Mouse (Mus musculus): ENCODE data around the gene Nrxn3. TPM values are rescaled to one million over a fixed set of nuclear protein-coding genes. Genes with fewer than 3 reads are reported as not detected.

Nrxn3 gene
- polyA plus RNA-seq, 1 experiment from 2014 or later = 4.4 TPM

GRCm38 (mm10) chr12:89376600-89376999 lies 653.9 kb downstream of the Nrxn3 start:
- WGBS = 73% methylated on average over 1 of the region's 1 CpGs

DNA sequence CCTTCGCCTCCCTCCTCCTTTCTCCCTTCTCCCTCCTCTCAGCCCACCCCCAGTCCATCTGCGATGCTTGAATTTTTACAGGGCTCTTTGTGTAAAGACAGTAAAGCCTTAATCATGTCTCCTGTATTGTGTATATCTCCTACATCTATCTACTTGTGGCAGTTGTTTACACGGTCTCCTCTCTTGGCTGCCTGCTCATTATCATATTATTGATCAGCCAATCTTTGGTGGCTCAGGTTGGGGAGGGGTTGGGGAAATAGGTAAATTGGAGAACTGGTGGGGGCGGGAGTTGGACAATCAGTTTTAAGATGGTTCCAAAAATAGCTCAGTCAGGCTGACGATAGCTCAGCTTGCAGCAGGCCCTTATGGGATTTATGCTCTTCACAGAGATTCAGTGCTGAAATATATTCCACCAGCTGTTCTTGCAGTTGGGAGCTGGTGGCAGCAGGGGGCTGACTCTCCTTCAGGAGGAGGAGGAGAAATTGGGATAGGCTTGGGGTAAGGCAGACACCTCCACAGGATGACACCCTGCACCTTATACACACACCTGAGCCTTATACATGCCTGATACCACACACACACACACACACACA lies 654.5 kb downstream of the Nrxn3 start:
- H3K27ac ChIP-seq (replicated peaks) = no peak overlapping the region
- no peaks in the 10 kb centered on the region for H3K9me3 ChIP-seq
- H3K4me1 ChIP-seq = no peaks in the 10 kb centered on the region; the same call in 1 of the 2 replicates
- H3K36me3 ChIP-seq (replicated peaks) = no peaks in the 10 kb centered on the region
- WGBS = 61% methylated on average over 5 of the region's 5 CpGs
- H3K4me3 ChIP-seq = no peak overlapping the region
- H3K27me3 ChIP-seq (replicated peaks; ENCODE audit: low read depth, poor library complexity, severe bottlenecking) = no peaks in the 10 kb centered on the region
- DNase-seq (ENCODE audit: low spot score) = peak; percentile 8

More at GRCm38 (mm10) chr12:89376600-89376999, 653.9 kb downstream of the Nrxn3 start:
- Histone ChIP-seq H3K27me3 (replicated peaks; ENCODE audit: low read depth, poor library complexity, severe bottlenecking) (no peaks in the 10 kb centered on the region), H3K9me3 (no peaks in the 10 kb centered on the region), H3K4me3 (no peak overlapping the region), H3K36me3 (replicated peaks) (no peaks in the 10 kb centered on the region), H3K4me1 (no peaks in the 10 kb centered on the region; the same call in 1 of the 2 replicates), H3K27ac (replicated peaks) (no peak overlapping the region)
- DNase-seq (ENCODE audit: low spot score) = no peak

GRCm38 (mm10) chr12:89377687-89378086 lies 655.0 kb downstream of the Nrxn3 start:
- Histone ChIP-seq H3K36me3 (replicated peaks) (no peaks in the 10 kb centered on the region), H3K4me1 (no peaks in the 10 kb centered on the region; the same call in 1 of the 2 replicates), H3K9me3 (no peaks in the 10 kb centered on the region), H3K27me3 (replicated peaks; ENCODE audit: low read depth, poor library complexity, severe bottlenecking) (no peaks in the 10 kb centered on the region), H3K27ac (replicated peaks) (no peak overlapping the region), H3K4me3 (no peak overlapping the region)
- 88% methylated on average over 2 of the region's 2 CpGs for WGBS
- no peak for DNase-seq (ENCODE audit: low spot score)

DNA sequence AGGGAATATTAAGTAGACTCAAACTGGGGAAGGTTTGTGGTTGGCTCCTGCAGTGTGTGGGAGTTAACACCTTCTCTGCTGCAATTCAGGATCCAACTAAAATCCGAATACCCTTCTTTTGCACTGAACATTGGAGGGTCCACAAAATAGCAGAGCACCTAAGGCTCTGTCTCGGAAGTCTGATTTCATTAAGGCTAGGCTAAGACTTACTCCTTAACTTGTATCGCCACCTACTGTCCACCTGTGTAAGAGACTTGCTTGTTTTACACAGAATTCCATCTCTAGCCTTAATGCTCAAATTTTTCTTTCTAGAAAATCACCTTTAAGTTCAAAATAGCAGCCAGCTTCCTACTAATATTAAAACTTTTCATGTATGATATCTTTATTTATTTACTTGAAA lies 660.6 kb downstream of the Nrxn3 start:
- no peak for DNase-seq (ENCODE audit: low spot score)
- Histone ChIP-seq H3K4me3 (no peak overlapping the region), H3K27me3 (replicated peaks; ENCODE audit: low read depth, poor library complexity, severe bottlenecking) (no peaks in the 10 kb centered on the region), H3K9me3 (no peaks in the 10 kb centered on the region), H3K27ac (replicated peaks) (no peak overlapping the region), H3K36me3 (replicated peaks) (no peaks in the 10 kb centered on the region), H3K4me1 (no peaks in the 10 kb centered on the region)
- WGBS = 19% methylated on average over 3 of the region's 3 CpGs

DNA sequence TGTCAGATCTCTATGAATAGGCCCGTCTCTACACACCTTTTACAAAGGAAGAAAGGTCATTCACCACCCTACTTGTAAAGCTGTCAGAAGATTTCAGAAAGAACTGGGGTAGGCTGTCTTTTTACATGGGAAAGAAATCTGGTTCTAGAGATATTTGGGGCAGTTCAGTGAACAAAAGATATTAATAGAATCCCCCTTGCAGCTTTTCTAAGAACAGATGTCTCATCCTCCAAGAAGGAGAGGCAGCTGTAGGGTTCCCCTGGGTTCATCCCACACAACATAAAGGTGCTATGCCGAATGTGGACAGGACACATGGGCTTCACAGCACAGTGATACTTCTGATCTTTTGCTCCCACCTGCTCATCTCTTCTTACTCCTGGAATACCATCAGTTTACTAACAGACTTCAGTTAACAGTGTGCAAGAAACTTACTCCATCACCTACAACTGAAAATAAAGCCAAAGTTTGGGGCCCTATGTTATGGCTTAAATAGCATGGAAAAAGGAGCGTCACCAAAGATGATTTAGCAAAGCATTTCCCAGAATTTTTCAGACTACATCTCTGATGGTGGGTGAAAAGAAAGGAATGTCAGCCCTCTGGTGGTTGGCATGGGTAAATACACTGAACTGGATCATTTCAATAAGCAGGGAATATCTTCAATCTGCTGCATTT lies 672.6 kb downstream of the Nrxn3 start:
- Histone ChIP-seq H3K4me3 (no peak overlapping the region), H3K9me3 (no peaks in the 10 kb centered on the region), H3K27me3 (replicated peaks; ENCODE audit: low read depth, poor library complexity, severe bottlenecking) (no peaks in the 10 kb centered on the region), H3K27ac (replicated peaks) (no peak overlapping the region), H3K4me1 (no peaks in the 10 kb centered on the region), H3K36me3 (replicated peaks) (no peaks in the 10 kb centered on the region)
- peak; percentile 9 for DNase-seq (ENCODE audit: low spot score)
- 64% methylated on average over 3 of the region's 3 CpGs for WGBS

DNA sequence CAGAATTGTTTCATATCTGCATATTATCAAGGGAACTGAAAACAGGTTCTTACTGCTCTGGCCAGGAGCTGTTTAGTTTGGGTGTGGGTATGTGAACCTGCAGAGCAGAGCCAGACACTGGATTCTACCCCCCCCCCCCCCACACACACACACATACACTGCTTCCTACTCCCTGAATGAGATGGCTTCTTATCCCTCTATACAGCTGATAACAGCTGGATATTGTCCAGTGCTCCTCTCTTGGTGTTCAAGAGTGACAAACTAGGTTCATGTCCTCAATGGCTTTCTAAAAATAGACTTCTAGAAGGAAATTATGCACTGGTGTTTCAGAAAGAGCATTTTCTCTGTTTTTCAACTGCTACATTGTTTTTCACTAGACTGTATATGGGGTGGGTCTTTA lies 713.8 kb downstream of the Nrxn3 start:
- no peaks in the 10 kb centered on the region for H3K9me3 ChIP-seq
- DNase-seq (ENCODE audit: low spot score) = no peak
- no peaks in the 10 kb centered on the region for H3K36me3 ChIP-seq (replicated peaks)
- H3K4me3 ChIP-seq = no peak overlapping the region
- H3K4me1 ChIP-seq = no peaks in the 10 kb centered on the region
- H3K27ac ChIP-seq (replicated peaks) = no peak overlapping the region
- no peaks in the 10 kb centered on the region for H3K27me3 ChIP-seq (replicated peaks; ENCODE audit: low read depth, poor library complexity, severe bottlenecking)

- Histone ChIP-seq H3K36me3 (replicated peaks) (no peaks in the 10 kb centered on the region), H3K4me1 (no peaks in the 10 kb centered on the region), H3K9me3 (no peaks in the 10 kb centered on the region), H3K27ac (replicated peaks) (no peak overlapping the region), H3K4me3 (no peak overlapping the region), H3K27me3 (replicated peaks; ENCODE audit: low read depth, poor library complexity, severe bottlenecking) (no peaks in the 10 kb centered on the region)
- 35% methylated on average over 2 of the region's 2 CpGs for WGBS
- no peak for DNase-seq (ENCODE audit: low spot score)
Observed at GRCm38 (mm10) chr12:89442323-89443038, 719.8 kb downstream of the Nrxn3 start.

DNA sequence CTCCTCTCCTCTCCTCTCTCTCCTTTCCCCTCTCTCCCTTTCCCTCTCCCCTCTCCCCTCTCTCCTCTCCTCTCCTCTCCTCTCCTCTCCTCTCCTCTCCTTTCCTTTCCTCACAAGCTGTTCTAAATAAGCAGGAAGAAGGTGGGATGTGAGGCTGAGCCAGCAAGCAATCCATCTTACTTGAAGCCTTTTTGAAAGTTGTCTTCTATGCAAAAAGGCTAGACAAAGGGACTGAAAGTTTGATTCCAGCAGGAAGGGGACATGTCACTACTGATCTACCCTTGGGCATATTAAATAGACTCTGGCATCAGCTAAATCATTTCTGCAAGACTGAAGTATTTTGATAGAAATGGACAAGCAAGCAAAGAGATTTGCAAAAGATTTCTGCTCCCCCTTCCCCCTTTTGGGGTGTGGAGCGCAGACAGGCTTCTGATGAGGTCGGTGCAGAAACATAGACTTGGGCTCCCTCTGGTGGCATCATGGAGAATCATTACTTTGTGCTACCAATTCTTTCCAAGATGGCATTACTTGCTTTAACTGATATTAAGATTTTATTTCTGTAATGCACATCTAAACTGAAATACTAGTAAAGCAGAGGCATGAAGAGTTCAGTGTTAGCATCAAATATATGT lies 728.1 kb downstream of the Nrxn3 start:
- H3K4me1 ChIP-seq = no peaks in the 10 kb centered on the region
- peak; percentile 42 for DNase-seq (ENCODE audit: low spot score)
- no peak overlapping the region for H3K4me3 ChIP-seq
- H3K9me3 ChIP-seq = no peaks in the 10 kb centered on the region
- no peaks in the 10 kb centered on the region; the same call in 1 of the 2 replicates for H3K27me3 ChIP-seq (replicated peaks; ENCODE audit: low read depth, poor library complexity, severe bottlenecking)
- no peaks in the 10 kb centered on the region for H3K36me3 ChIP-seq (replicated peaks)
- no peak overlapping the region for H3K27ac ChIP-seq (replicated peaks)
- 5% methylated on average over 2 of the region's 2 CpGs for WGBS

GRCm38 (mm10) chr12:89470226-89470625 lies 747.5 kb downstream of the Nrxn3 start:
- WGBS = 89% methylated on average over 2 of the region's 2 CpGs
- no peak overlapping the region for H3K27ac ChIP-seq (replicated peaks)

DNA sequence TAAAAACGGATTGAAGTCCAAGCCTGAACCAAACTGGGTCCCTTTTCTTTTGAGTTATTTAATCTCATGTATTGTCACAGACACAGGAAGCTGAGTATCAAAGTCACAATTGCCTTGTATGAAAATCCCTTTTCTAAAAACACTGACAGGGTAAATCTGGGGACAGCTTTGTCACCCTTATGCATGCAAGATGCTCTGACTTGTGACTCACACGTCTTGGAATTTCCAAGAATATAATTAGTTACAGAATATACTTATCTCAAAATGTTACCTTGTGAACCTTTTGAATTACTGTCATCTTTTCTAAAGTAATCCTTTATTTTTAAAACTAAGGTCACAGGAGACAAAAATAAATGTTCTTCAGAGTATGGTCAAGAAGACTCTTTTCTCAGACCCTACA lies 748.6 kb downstream of the Nrxn3 start:
- H3K4me1 ChIP-seq = no peaks in the 10 kb centered on the region
- H3K9me3 ChIP-seq = no peaks in the 10 kb centered on the region
- H3K4me3 ChIP-seq = no peak overlapping the region
- H3K36me3 ChIP-seq (replicated peaks) = no peaks in the 10 kb centered on the region
- WGBS = 65% methylated on average over 2 of the region's 2 CpGs
- no peak for DNase-seq (ENCODE audit: low spot score)
- no peak overlapping the region for H3K27ac ChIP-seq (replicated peaks)
- no peaks in the 10 kb centered on the region for H3K27me3 ChIP-seq (replicated peaks; ENCODE audit: low read depth, poor library complexity, severe bottlenecking)

More at GRCm38 (mm10) chr12:89470226-89470625, 747.5 kb downstream of the Nrxn3 start:
- Histone ChIP-seq H3K4me1 (no peaks in the 10 kb centered on the region), H3K9me3 (no peaks in the 10 kb centered on the region), H3K4me3 (no peak overlapping the region), H3K27me3 (replicated peaks; ENCODE audit: low read depth, poor library complexity, severe bottlenecking) (no peaks in the 10 kb centered on the region), H3K36me3 (replicated peaks) (no peaks in the 10 kb centered on the region)
- DNase-seq (ENCODE audit: low spot score) = no peak

- 43% methylated on average over 4 of the region's 4 CpGs for WGBS
- H3K36me3 ChIP-seq (replicated peaks) = no peaks in the 10 kb centered on the region
- H3K27ac ChIP-seq (replicated peaks) = no peak overlapping the region
- no peaks in the 10 kb centered on the region for H3K9me3 ChIP-seq
- no peak for DNase-seq (ENCODE audit: low spot score)
- H3K27me3 ChIP-seq (replicated peaks; ENCODE audit: low read depth, poor library complexity, severe bottlenecking) = no peaks in the 10 kb centered on the region
- no peaks in the 10 kb centered on the region for H3K4me1 ChIP-seq
- H3K4me3 ChIP-seq = no peak overlapping the region
Observed at GRCm38 (mm10) chr12:89471874-89472273, 749.2 kb downstream of the Nrxn3 start.

DNA sequence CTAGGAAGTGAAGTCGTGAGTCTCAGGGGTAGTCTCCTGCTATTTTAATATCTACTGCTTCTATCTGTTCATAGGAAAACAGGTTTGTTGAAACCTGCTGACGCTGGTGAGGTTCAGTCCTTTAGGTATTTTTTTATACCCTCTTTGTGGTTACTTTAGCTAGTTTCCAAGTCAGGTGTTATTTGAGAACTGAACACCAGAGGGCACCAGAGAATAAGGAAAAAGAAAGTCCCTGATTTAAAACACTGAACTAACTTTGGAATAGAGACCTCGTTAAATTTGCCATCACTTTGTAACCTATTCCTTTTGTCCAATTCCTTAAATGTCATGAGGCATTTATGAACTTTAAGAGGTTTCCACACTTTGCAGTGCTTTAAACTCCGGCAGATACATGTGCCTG lies 756.4 kb downstream of the Nrxn3 start:
- H3K27me3 ChIP-seq (replicated peaks; ENCODE audit: low read depth, poor library complexity, severe bottlenecking) = no peaks in the 10 kb centered on the region
- H3K4me1 ChIP-seq = no peaks in the 10 kb centered on the region
- no peak overlapping the region for H3K4me3 ChIP-seq
- no peak for DNase-seq (ENCODE audit: low spot score)
- H3K27ac ChIP-seq (replicated peaks) = no peak overlapping the region
- no peaks in the 10 kb centered on the region for H3K9me3 ChIP-seq
- no peaks in the 10 kb centered on the region for H3K36me3 ChIP-seq (replicated peaks)
- 25% methylated on average over 4 of the region's 4 CpGs for WGBS

All from embryonic facial prominence, embryonic 10.5 days (tissue).